Mouse (Mus musculus): Measurements from ENCODE around the gene Phactr2. TPM values are rescaled to one million over a fixed set of nuclear protein-coding genes. Genes with fewer than 3 reads are reported as not detected.

The Phactr2 gene
- polyA plus RNA-seq, 1 experiment = 16.0 TPM

GRCm38 (mm10) chr10:13289252-13289961, 184.8 kb downstream of the Phactr2 start:
- DNase-seq (ENCODE audit: extremely low spot score in 1 of 2, low spot score in 1 of 2) = peak in 1 of 2 experiments; percentile 15

GRCm38 (mm10) chr10:13288296-13288695, 185.9 kb downstream of the Phactr2 start:
- DNase-seq (ENCODE audit: extremely low spot score in 1 of 2, low spot score in 1 of 2) = no peak

DNA sequence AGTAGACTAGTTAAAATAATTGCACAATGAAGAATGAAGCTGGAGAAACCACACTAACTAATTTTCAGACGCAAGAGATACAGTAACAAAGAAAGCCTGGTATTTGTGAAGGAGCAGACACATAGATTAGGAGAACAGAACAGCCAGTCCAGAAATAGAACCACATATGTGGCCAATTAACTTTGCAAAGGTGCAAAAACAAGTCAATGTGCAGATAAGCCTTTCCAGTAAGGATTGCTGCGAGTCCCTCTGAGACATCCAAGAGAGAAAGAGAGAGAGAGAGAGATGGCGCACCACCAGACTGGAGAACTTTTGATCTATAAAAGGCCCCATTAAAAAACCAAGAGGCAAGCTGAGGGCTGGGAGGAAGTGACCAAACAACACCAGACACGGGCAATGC, 190.8 kb downstream of the Phactr2 start:
- peak in 1 of 2 experiments; percentile 5 for DNase-seq (ENCODE audit: extremely low spot score in 1 of 2, low spot score in 1 of 2)

DNA sequence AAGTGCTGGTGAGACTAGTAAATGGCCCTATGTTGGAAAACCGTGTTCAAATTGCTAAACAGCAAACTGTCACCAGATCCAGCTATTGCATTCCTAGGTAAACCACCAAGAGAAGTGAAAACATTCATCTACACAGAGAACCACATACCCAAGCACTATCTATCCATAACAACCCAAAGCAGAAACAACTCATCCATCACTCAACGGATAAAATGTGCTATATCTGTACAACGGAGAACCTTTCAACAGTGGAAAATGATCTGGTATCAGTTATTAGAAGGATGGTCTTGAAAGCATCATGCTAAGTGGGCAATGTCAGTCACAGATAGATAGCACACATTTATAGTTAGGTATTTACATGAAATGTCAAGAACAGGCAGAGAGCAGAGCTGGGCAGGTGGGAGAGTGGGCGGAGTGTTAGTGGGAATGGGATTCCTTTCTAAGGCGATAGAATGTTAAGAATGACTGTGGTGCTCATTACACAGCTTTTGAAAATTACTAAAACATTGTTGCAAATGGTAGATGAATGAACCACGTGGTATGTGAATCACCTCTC, 193.8 kb downstream of the Phactr2 start:
- no peak for DNase-seq (ENCODE audit: extremely low spot score in 1 of 2, low spot score in 1 of 2)

DNA sequence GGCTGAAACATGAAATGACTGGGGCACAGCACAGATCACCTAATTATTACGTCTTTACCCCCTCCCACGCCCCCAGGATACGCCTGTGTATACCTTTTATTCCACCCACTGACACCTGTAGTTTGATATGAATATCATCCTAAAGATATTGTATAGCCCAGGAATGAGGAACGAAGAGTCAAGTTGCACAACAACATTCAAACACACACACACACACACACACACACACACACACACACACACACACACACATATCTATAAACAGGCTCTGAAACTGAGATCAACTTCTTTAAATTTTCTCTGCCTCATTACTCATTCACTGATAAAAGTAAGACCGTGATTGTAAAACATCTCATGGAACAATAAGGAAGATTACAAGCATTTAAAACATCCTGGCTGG, 197.9 kb downstream of the Phactr2 start:
- DNase-seq (ENCODE audit: extremely low spot score in 1 of 2, low spot score in 1 of 2) = no peak

DNA sequence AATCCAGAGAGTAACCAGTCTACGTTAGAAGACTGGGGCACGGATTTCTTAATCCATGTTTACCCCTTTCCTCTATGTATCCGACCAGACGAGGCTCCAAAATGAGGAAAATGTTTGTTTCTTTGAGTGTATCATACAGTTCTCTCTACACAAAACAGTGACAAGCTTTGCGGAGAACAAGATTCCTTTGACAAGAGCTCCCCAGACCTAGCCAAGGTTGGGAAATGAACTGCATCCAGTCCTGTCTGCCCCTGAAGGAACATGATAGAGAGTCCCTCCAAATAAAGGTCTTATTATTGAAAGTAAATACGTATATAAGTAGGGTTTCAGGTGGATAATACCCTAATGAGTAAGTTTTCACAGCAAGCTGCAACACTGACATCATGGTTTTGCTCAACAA, 199.1 kb downstream of the Phactr2 start:
- no peak for DNase-seq (ENCODE audit: extremely low spot score in 1 of 2, low spot score in 1 of 2)

GRCm38 (mm10) chr10:13274699-13275098, 199.5 kb downstream of the Phactr2 start:
- no peak for DNase-seq (ENCODE audit: extremely low spot score in 1 of 2, low spot score in 1 of 2)

DNA sequence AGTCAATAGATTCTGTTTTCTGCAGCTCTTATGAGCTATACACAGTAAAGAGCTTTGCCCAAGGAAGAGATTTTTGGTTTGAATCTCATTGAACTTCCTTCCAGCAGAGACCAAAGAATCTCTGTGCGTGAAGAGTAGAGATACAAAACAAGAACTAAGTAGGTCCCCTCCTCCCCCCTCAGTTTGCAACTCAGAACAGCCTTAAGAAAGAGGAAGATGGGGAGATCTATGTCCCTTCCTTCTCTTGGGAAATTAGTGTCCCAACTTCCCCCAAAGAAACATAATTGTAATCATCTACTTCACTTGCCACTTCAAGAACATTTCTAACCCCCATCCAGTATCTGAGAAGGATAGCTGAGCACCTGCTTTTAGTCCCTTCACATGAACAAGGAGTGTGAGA, 200.5 kb downstream of the Phactr2 start:
- DNase-seq (ENCODE audit: extremely low spot score in 1 of 2, low spot score in 1 of 2) = no peak

DNA sequence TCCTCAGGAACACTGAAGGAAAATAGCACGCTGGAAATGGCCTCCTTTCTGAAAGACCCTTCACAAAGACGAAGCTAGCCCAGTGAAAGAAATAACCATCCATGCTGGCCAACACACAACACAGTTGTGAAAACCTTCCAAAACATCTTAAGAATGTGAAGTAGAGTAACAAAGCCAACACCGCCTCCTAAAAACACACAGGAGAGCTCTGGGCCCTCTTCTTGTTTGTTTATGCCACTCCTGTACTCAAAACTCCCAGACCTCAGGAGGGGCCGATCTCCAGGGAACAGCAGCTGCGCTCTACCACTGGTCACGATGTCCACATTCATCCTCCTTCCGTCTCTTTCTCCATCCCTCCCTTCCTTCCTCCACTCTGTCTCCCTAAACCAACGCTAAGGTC, 202.5 kb downstream of the Phactr2 start:
- no peak for DNase-seq (ENCODE audit: extremely low spot score in 1 of 2, low spot score in 1 of 2)

GRCm38 (mm10) chr10:13271099-13271498, 203.1 kb downstream of the Phactr2 start:
- DNase-seq (ENCODE audit: extremely low spot score in 1 of 2, low spot score in 1 of 2) = no peak

DNA sequence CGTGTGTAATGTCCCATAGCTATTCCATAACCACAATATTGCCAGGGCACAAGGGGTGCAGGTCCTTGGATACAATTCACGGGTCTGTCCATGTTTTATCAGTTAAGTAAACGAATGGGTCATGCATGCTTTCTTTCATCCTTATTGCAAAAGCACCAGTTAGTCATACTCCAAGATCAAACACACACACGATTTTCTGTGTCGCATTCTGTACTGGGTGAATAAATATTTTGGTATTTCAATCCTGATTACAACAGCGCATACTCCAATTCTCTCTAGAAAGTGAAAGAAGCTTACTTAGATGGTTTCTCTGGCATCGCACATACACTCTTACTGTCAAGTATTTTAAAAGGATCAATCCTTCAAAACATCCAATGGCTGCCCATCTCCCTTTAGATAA, 203.9 kb downstream of the Phactr2 start:
- DNase-seq (ENCODE audit: extremely low spot score in 1 of 2, low spot score in 1 of 2) = no peak

GRCm38 (mm10) chr10:13259251-13259650, 215.0 kb downstream of the Phactr2 start:
- no peak for DNase-seq (ENCODE audit: extremely low spot score in 1 of 2, low spot score in 1 of 2)

DNA sequence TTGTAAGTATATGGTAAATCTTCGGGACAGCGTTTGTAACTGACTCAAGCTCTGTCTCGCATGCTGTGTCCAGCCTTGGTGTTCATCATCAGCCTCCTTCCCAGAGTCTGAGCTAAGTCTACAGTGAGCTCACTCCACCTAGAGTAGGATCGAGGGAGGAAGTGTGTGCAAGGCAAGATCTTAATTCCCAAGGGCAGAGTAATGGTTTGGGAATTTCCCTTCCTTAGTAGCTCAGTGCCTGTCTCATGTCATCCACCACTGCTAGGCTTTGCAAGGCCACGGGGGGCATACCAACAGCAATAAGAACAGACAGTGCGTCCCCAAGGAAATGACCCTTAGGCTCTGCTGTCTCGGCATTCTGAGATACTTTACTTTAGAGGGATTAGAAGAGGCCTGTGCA, 218.0 kb downstream of the Phactr2 start:
- DNase-seq (ENCODE audit: extremely low spot score in 1 of 2, low spot score in 1 of 2) = no peak

DNA sequence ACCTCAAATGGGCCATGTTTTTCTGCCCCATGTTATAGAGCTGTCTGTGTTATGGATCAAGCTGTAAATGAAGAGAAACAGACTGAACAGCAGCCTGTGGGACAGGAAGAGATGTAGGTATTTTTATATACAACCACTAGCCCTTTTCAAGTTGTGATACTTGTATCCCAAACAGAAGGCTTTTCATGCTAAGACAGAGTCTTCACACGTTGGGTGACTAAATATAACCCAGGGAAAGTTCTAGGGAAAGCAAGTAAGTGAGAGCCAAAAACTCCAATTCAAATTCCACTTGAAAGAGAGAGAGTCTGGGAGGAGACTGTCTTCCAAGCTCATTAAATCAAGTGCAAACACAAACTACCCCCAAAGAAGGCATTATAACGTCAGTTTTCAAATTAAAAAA, 223.9 kb downstream of the Phactr2 start:
- DNase-seq (ENCODE audit: extremely low spot score in 1 of 2, low spot score in 1 of 2) = peak in 1 of 2 experiments; percentile 15

DNA sequence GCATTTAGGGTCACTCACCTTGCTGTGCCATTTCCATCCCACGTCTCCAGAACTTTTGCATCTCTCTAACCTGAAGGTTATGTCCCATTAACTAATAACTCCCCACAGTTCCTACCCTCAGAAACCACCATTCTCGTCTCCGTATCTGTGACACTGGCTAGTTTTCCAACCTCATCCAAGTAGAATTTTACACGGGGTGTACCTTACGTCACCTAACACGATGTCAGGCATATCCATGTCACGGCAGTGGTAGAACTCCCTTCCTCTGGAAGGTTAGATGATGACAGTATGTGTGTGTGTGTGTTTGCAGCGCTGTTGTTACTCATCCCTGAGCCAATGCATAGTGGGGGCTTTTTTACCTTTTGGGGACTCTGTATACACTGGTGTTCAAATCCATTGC, 225.1 kb downstream of the Phactr2 start:
- DNase-seq (ENCODE audit: extremely low spot score in 1 of 2, low spot score in 1 of 2) = no peak

DNA sequence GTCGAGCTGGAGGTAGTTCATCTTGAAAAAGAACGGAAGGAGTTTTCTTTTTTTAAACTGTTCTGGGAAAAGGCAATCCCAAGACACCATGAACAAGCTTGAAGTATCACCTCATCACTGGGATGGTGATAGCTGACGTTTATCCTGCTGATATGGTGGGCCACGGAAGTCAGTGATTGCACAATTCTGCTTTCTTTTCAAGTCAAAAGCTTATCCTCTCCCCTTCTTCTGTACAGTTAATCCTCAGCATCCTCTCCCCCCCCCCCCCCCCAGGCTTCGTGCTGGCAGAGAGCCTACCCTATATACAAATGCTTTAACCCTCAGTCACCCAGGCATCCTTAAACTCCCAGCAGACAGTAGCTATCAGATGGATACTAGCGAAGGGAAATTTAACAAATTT, 228.5 kb downstream of the Phactr2 start:
- no peak for DNase-seq (ENCODE audit: extremely low spot score in 1 of 2, low spot score in 1 of 2)

DNA sequence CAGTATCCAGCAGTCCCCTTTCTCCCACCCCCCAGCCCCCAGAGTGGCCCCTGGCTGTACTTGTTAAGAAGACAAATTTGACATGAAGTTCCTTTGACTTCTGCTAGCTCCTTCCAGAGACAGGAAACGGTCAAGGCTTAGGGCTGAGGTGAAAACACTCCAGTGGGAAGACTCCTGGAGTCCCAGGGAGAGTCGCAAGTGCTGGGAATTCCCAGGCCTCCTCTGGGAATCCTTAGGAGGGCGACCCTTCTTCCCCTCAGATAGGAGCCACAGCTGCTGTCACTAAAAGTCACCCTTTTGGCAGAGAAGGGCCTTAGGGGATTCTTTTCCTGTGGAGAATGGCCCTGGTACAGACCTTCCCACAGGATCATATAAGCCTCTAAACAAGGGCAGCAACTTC, 230.0 kb downstream of the Phactr2 start:
- no peak for DNase-seq (ENCODE audit: extremely low spot score in 1 of 2, low spot score in 1 of 2)

DNA sequence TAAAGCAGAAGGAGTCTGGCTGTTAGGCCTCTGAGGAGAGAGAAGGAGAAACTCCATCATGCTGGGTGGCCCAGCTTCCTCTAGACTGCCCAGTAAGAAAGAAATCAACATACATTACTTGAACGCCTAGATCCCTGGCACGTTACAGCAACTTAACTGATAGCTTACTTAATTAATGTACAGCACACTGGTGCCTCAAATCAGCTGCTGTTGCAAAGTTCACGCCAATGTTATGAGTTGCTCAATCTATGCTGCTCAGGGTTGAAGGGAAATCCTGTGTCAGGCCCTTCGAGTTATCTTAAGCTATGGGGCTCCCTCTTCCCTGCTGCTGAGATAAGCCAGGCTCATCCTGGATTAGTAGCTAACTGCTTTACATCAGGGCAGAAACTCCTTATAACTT, 233.8 kb downstream of the Phactr2 start:
- DNase-seq (ENCODE audit: extremely low spot score in 1 of 2, low spot score in 1 of 2) = no peak

DNA sequence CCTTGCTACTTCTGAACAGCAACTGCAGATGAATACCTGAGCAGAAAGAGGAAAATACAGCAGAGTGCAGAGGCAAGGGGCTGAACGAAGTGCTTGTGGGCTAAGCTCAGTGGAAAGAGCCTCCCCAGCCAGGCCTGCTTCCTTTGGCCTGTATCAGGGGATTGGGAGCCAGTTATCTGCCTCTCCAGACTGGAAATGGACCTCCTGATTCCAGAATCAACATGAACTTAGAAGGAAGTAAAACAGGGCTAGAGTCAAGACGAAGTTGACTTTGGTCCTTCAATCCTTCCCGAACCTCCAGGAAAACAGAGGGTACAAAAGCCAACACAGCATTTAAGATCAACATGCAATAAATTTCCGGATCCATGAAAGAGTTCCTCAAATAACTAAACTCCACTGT, 236.0 kb downstream of the Phactr2 start:
- no peak for DNase-seq (ENCODE audit: extremely low spot score in 1 of 2, low spot score in 1 of 2)

- no peak for DNase-seq (ENCODE audit: extremely low spot score in 1 of 2, low spot score in 1 of 2)
Observed at GRCm38 (mm10) chr10:13236866-13237265, 237.3 kb downstream of the Phactr2 start.

GRCm38 (mm10) chr10:13234503-13234902, 239.7 kb downstream of the Phactr2 start:
- DNase-seq (ENCODE audit: extremely low spot score in 1 of 2, low spot score in 1 of 2) = no peak

DNA sequence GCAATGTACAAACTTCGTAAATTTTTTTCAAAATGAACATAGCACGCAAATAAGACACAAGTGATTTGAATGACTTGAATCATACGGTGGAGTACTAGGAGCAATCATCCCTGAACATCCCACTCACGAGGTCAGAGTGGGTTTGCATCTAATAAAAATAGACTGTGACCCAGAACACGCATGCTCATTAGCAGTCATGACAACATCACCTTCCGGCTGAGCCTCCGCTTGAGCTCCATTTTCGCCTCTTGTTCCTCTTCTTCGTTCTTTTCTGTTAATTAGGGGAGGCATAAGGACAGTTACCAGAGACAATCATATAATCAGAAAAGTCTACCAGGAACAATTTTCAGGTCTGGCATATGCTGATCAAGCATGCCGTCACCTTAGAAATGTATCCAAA, 240.3 kb downstream of the Phactr2 start:
- no peak for DNase-seq (ENCODE audit: extremely low spot score in 1 of 2, low spot score in 1 of 2)

Data from frontal cortex, adult 2 months (tissue).